Mouse (Mus musculus) thymus, adult 2 months (tissue): ENCODE results near the gene Cd80.

Experiments
- CTCF ChIP-seq: fragments of 200-500 bp; IDR thresholded peaks from 2 replicates; pipeline ENCODE4 v1.5.1; 2012; ENCODE audit warnings: mild to moderate bottlenecking, control low read depth, low read length, moderate library complexity, borderline replicate concordance; ENCODE audit not compliant: control insufficient read depth, poor library complexity, insufficient read depth; ENCODE audit errors: extremely low read depth
- POLR2A ChIP-seq: fragments of 200-500 bp; IDR thresholded peaks from 2 replicates; pipeline ENCODE4 v1.6.1; 2012; ENCODE audit warnings: mild to moderate bottlenecking, low read length, control low read depth, moderate library complexity; ENCODE audit not compliant: control insufficient read depth, poor library complexity, insufficient read depth; ENCODE audit errors: extremely low read depth

GRCm38 (mm10) chr16:38406293-38406692 lies 49.1 kb upstream of the Cd80 start:
- TF ChIP-seq POLR2A (no peak), CTCF (no peak)
